Mouse (Mus musculus): ENCODE data around the gene Huwe1. TPM values are rescaled to one million over a fixed set of nuclear protein-coding genes. Genes with fewer than 3 reads are reported as not detected.

Gene Huwe1
- polyA plus RNA-seq, 1 experiment from 2014 or later: 75.7 TPM

GRCm38 (mm10) chrX:151804388-151804787 is 3.8 kb downstream of the Huwe1 start:
- DNase-seq (ENCODE audit: low spot score): no peak
- peak overlapping the region; percentile 57 for H3K4me2 ChIP-seq (ENCODE audit: low read depth, severe bottlenecking)
- H3K27me3 ChIP-seq (ENCODE audit: control insufficient read depth, insufficient read depth, low read length): peaks cover 6% of the 10 kb centered on the region; the same call in 1 of the 2 replicates
- no peaks in the 10 kb centered on the region for H3K4me1 ChIP-seq (ENCODE audit: control insufficient read depth, insufficient read depth, low read length)
- no peak overlapping the region for H3K27ac ChIP-seq (replicated peaks; ENCODE audit: low read depth, low read length)
- peak overlapping the region; percentile 64 for H3K9ac ChIP-seq (ENCODE audit: low read length)
- peak overlapping the region; percentile 48 for H3K4me3 ChIP-seq (ENCODE audit: low read depth, low read length)
- no peak for ATAC-seq (ENCODE audit: insufficient number of reproducible peaks, low FRiP score, low TSS enrichment, low read depth)
- H3K36me3 ChIP-seq (ENCODE audit: control insufficient read depth, insufficient read depth, low read length): no peaks in the 10 kb centered on the region
- 23% methylated on average over 9 of the region's 9 CpGs for WGBS
- H3K9me3 ChIP-seq (ENCODE audit: control insufficient read depth, low read length): no peaks in the 10 kb centered on the region

- Histone ChIP-seq H3K4me3 (ENCODE audit: low read depth, low read length) (no peak overlapping the region), H3K9ac (ENCODE audit: low read length) (no peak overlapping the region), H3K27me3 (ENCODE audit: control insufficient read depth, insufficient read depth, low read length) (no peaks in the 10 kb centered on the region), H3K27ac (replicated peaks; ENCODE audit: low read depth, low read length) (no peak overlapping the region), H3K4me1 (ENCODE audit: control insufficient read depth, insufficient read depth, low read length) (no peaks in the 10 kb centered on the region), H3K36me3 (ENCODE audit: control insufficient read depth, insufficient read depth, low read length) (no peaks in the 10 kb centered on the region), H3K4me2 (ENCODE audit: low read depth, severe bottlenecking) (no peak overlapping the region), H3K9me3 (ENCODE audit: control insufficient read depth, low read length) (no peaks in the 10 kb centered on the region)
- ATAC-seq (ENCODE audit: insufficient number of reproducible peaks, low FRiP score, low TSS enrichment, low read depth) (no peak), DNase-seq (ENCODE audit: low spot score) (no peak)
- WGBS: 85% methylated on average over 3 of the region's 6 CpGs
Observed at GRCm38 (mm10) chrX:151811481-151811880, 10.9 kb downstream of the Huwe1 start.

DNA sequence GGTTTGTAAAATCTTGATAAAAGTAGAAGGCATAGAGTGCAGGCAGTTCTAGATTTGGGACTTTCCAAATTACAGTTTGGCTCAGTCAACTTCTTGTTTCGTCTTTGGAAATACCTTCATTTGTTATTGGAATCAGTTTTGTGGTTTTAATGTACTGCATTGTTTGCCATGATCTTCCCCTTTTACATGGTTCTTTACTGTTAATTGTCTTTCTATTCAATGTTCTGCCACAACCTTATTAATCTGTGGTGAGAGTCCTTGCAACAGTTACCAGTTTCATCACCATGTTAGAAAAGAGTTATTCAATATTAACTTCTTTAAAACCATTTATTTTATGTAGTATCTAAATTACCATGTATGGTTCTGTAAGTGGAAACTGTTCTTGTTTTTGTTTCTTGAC is 13.0 kb downstream of the Huwe1 start:
- DNase-seq (ENCODE audit: low spot score) (no peak), ATAC-seq (ENCODE audit: insufficient number of reproducible peaks, low FRiP score, low TSS enrichment, low read depth) (no peak)
- no peak overlapping the region for H3K4me3 ChIP-seq (ENCODE audit: low read depth, low read length)
- no peak overlapping the region for H3K9ac ChIP-seq (ENCODE audit: low read length)
- H3K4me2 ChIP-seq (ENCODE audit: low read depth, severe bottlenecking): no peak overlapping the region
- WGBS: 92% methylated on average over 1 of the region's 1 CpGs
- H3K9me3 ChIP-seq (ENCODE audit: control insufficient read depth, low read length): no peaks in the 10 kb centered on the region
- H3K27ac ChIP-seq (replicated peaks; ENCODE audit: low read depth, low read length): no peak overlapping the region
- H3K4me1 ChIP-seq (ENCODE audit: control insufficient read depth, insufficient read depth, low read length): no peaks in the 10 kb centered on the region
- H3K27me3 ChIP-seq (ENCODE audit: control insufficient read depth, insufficient read depth, low read length): no peaks in the 10 kb centered on the region
- H3K36me3 ChIP-seq (ENCODE audit: control insufficient read depth, insufficient read depth, low read length): no peaks in the 10 kb centered on the region

DNA sequence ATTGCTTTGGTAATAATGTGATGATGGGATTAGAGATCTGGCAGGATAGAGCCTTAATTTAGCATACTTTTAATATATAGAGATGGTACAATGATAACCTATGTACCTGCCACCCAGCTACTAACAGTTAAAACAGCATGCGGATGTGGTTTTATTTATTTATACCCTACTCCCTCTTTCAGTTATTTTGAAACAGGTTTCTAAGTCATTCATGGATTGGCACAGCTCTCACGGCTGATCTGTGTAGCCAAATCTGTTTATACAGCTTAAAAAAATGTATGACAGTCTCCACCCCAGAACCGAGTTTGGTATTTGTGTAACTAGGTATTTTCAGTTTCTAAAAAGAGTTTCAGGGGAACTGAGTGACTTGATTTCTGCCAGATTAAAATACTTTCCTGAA is 17.1 kb downstream of the Huwe1 start:
- Histone ChIP-seq H3K9ac (ENCODE audit: low read length) (no peak overlapping the region), H3K27ac (replicated peaks; ENCODE audit: low read depth, low read length) (no peak overlapping the region), H3K4me2 (ENCODE audit: low read depth, severe bottlenecking) (no peak overlapping the region), H3K36me3 (ENCODE audit: control insufficient read depth, insufficient read depth, low read length) (no peaks in the 10 kb centered on the region), H3K27me3 (ENCODE audit: control insufficient read depth, insufficient read depth, low read length) (no peaks in the 10 kb centered on the region), H3K9me3 (ENCODE audit: control insufficient read depth, low read length) (no peaks in the 10 kb centered on the region), H3K4me3 (ENCODE audit: low read depth, low read length) (no peak overlapping the region), H3K4me1 (ENCODE audit: control insufficient read depth, insufficient read depth, low read length) (no peaks in the 10 kb centered on the region)
- no peak for ATAC-seq (ENCODE audit: insufficient number of reproducible peaks, low FRiP score, low TSS enrichment, low read depth)
- DNase-seq (ENCODE audit: low spot score): no peak
- WGBS: 90% methylated on average over 3 of the region's 3 CpGs

DNA sequence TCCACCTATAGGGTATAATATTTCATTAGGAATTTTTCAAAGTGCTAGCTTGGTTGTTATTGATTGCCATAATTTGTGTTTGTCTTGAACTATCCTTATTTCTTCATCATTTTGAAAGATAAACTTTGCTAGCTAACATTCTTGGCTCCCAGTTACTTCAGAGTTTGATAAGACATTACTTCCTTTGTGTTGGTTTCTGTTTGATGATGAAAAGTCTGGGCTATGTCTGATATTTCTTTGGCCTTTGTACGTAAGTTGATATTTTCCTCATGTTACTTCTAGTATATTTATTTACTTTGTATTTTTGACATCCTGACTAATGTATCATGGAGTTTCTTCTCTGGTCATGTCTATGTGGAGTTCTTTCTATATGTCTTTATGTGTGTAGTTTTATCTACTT is 28.4 kb downstream of the Huwe1 start:
- no peak overlapping the region for H3K9ac ChIP-seq (ENCODE audit: low read length)
- H3K4me1 ChIP-seq (ENCODE audit: control insufficient read depth, insufficient read depth, low read length): no peaks in the 10 kb centered on the region
- H3K27me3 ChIP-seq (ENCODE audit: control insufficient read depth, insufficient read depth, low read length): 0 out of 2 replicates have a peak, but pooled peaks cover 2% of the 10 kb centered on the region
- ATAC-seq (ENCODE audit: insufficient number of reproducible peaks, low FRiP score, low TSS enrichment, low read depth): no peak
- WGBS: 93% methylated on average over 1 of the region's 1 CpGs
- no peak overlapping the region for H3K4me3 ChIP-seq (ENCODE audit: low read depth, low read length)
- no peaks in the 10 kb centered on the region for H3K36me3 ChIP-seq (ENCODE audit: control insufficient read depth, insufficient read depth, low read length)
- no peaks in the 10 kb centered on the region for H3K9me3 ChIP-seq (ENCODE audit: control insufficient read depth, low read length)
- no peak overlapping the region for H3K4me2 ChIP-seq (ENCODE audit: low read depth, severe bottlenecking)
- H3K27ac ChIP-seq (replicated peaks; ENCODE audit: low read depth, low read length): no peak overlapping the region
- DNase-seq (ENCODE audit: low spot score): no peak

DNA sequence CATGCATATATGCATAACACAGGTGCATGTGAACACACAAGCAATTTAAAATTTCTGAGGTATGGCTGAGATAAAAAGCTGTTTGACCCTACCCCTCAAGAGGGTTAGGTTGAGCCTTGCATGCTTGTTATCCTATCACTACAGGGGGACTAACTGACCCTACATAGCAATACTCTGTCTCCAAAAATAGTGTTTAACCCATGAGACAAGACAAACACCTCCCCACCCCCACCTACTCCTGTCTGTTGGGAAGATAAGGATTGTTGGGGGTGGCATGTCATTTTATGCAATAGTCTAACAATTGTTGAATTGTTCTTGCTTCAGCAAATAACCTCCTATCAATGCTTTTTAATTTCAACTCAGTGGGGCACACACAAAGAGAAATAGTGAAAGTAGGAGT is 30.7 kb downstream of the Huwe1 start:
- DNase-seq (ENCODE audit: low spot score): no peak
- no peak overlapping the region for H3K4me3 ChIP-seq (ENCODE audit: low read depth, low read length)
- H3K9me3 ChIP-seq (ENCODE audit: control insufficient read depth, low read length): no peaks in the 10 kb centered on the region
- ATAC-seq (ENCODE audit: insufficient number of reproducible peaks, low FRiP score, low TSS enrichment, low read depth): no peak
- no peaks in the 10 kb centered on the region for H3K27me3 ChIP-seq (ENCODE audit: control insufficient read depth, insufficient read depth, low read length)
- no peaks in the 10 kb centered on the region for H3K4me1 ChIP-seq (ENCODE audit: control insufficient read depth, insufficient read depth, low read length)
- H3K4me2 ChIP-seq (ENCODE audit: low read depth, severe bottlenecking): no peak overlapping the region
- no peak overlapping the region for H3K27ac ChIP-seq (replicated peaks; ENCODE audit: low read depth, low read length)
- H3K9ac ChIP-seq (ENCODE audit: low read length): no peak overlapping the region
- H3K36me3 ChIP-seq (ENCODE audit: control insufficient read depth, insufficient read depth, low read length): no peaks in the 10 kb centered on the region

DNA sequence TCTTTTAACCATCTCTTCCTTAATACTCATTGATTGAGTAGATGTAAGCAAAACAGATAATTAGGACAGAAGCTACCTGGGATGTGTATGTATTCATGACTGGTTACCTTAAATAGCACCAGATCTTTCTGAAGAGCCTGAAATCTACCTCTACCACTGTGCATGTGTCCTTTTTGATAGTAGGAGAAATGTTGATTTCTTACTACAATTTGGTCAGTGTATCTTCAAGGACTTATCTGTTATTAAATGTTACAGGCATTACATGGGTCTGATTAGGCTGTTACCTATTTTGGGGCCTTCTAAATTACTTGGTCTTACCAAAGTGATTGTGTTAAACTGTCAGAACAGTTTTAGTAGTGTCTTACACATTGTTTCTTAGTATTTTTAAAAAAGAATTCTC is 32.4 kb downstream of the Huwe1 start:
- H3K4me2 ChIP-seq (ENCODE audit: low read depth, severe bottlenecking): no peak overlapping the region
- no peaks in the 10 kb centered on the region for H3K4me1 ChIP-seq (ENCODE audit: control insufficient read depth, insufficient read depth, low read length)
- H3K27ac ChIP-seq (replicated peaks; ENCODE audit: low read depth, low read length): no peak overlapping the region
- no peaks in the 10 kb centered on the region for H3K27me3 ChIP-seq (ENCODE audit: control insufficient read depth, insufficient read depth, low read length)
- ATAC-seq (ENCODE audit: insufficient number of reproducible peaks, low FRiP score, low TSS enrichment, low read depth) (no peak), DNase-seq (ENCODE audit: low spot score) (no peak)
- H3K4me3 ChIP-seq (ENCODE audit: low read depth, low read length): no peak overlapping the region
- H3K9ac ChIP-seq (ENCODE audit: low read length): no peak overlapping the region
- no peaks in the 10 kb centered on the region for H3K9me3 ChIP-seq (ENCODE audit: control insufficient read depth, low read length)
- no peaks in the 10 kb centered on the region for H3K36me3 ChIP-seq (ENCODE audit: control insufficient read depth, insufficient read depth, low read length)

- ATAC-seq (ENCODE audit: insufficient number of reproducible peaks, low FRiP score, low TSS enrichment, low read depth): no peak
- H3K4me2 ChIP-seq (ENCODE audit: low read depth, severe bottlenecking): no peak overlapping the region
- peaks cover under 1% of the 10 kb centered on the region; the same call in 1 of the 2 replicates for H3K36me3 ChIP-seq (ENCODE audit: control insufficient read depth, insufficient read depth, low read length)
- H3K4me3 ChIP-seq (ENCODE audit: low read depth, low read length): no peak overlapping the region
- H3K9me3 ChIP-seq (ENCODE audit: control insufficient read depth, low read length): no peaks in the 10 kb centered on the region
- no peaks in the 10 kb centered on the region for H3K27me3 ChIP-seq (ENCODE audit: control insufficient read depth, insufficient read depth, low read length)
- no peak overlapping the region for H3K9ac ChIP-seq (ENCODE audit: low read length)
- H3K27ac ChIP-seq (replicated peaks; ENCODE audit: low read depth, low read length): no peak overlapping the region
- no peaks in the 10 kb centered on the region for H3K4me1 ChIP-seq (ENCODE audit: control insufficient read depth, insufficient read depth, low read length)
- 95% methylated on average over 8 of the region's 8 CpGs for WGBS
- DNase-seq (ENCODE audit: low spot score): no peak
Observed at GRCm38 (mm10) chrX:151859436-151859835, 58.8 kb downstream of the Huwe1 start.

DNA sequence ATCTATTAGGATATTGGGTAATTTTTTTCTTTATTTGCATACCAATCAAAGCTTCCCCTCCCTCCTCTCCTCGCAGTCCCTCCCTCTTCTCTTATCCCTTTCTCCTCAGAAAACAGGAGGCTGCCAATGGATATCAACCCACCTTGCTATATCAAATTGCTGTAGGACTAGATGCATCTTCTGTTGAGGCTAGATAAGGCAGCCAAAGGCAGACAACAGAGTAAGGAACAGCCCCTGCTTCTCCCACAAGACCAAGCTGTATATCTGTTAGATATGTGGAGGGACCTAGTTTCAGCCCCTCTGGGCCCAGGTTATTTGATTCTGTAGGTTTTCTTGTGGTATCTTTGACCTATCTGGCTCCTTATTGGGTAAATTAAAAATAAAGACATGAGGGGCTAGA is 110.1 kb downstream of the Huwe1 start:
- 78% methylated on average over 1 of the region's 1 CpGs for WGBS
- ATAC-seq (ENCODE audit: insufficient number of reproducible peaks, low FRiP score, low TSS enrichment, low read depth): no peak
- H3K4me2 ChIP-seq (ENCODE audit: low read depth, severe bottlenecking): no peak overlapping the region
- H3K36me3 ChIP-seq (ENCODE audit: control insufficient read depth, insufficient read depth, low read length): peaks cover 10% of the 10 kb centered on the region
- H3K4me3 ChIP-seq (ENCODE audit: low read depth, low read length): no peak overlapping the region
- no peaks in the 10 kb centered on the region for H3K4me1 ChIP-seq (ENCODE audit: control insufficient read depth, insufficient read depth, low read length)
- DNase-seq (ENCODE audit: low spot score): no peak
- no peak overlapping the region for H3K9ac ChIP-seq (ENCODE audit: low read length)
- H3K9me3 ChIP-seq (ENCODE audit: control insufficient read depth, low read length): no peaks in the 10 kb centered on the region
- no peak overlapping the region for H3K27ac ChIP-seq (replicated peaks; ENCODE audit: low read depth, low read length)
- H3K27me3 ChIP-seq (ENCODE audit: control insufficient read depth, insufficient read depth, low read length): peaks cover 7% of the 10 kb centered on the region; the same call in 1 of the 2 replicates
